Mouse (Mus musculus): Measurements from ENCODE around the gene Dchs1. TPM values are rescaled to one million over a fixed set of nuclear protein-coding genes. Genes with fewer than 3 reads are reported as not detected.

The Dchs1 gene
- polyA plus RNA-seq, 1 experiment from 2014 or later, result 27.3 TPM

DNA sequence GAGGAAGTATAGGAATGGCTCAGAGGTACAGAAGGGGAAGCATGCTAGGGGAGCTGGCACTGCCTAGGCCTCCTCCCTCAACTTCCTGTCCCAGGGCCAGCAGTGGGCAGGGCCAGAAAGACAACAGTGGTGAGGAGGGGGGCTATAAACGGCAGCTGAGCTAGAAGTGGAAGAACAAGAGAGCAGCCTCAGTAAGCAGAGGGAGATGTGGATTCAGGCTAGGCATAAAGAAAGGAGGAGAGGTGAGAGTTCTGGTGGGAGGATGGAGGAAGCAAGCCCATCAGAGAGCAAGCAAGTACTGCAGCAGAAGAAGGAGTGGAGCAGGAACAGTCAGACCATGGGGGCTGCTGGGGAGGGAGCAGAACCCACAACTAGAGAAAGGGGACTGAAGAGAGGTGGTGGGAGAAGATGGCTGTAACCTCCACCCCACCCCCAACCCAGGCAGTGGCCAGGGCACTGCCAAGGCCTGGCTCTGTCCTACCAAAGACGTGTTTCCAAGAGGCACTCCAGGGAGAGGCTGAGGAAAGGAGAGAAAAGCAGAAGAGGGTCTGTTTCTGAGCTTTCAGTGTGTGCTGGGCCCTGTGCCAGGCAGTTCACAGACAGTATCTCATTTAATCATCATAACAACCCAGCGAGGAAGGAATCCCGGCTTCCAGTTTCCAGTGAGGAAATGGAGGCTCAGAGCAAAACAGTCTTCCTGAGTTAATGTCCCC lies 8.7 kb downstream of the Dchs1 start:
- peaks cover 54% of the 10 kb centered on the region for H3K4me1 ChIP-seq
- H3K27me3 ChIP-seq, result no peaks in the 10 kb centered on the region
- H3K4me2 ChIP-seq (replicated peaks), result peak overlapping the region; percentile 65
- H3K27ac ChIP-seq, result peak overlapping the region; percentile 99
- ATAC-seq (ENCODE audit: insufficient number of reproducible peaks, insufficient read depth, low FRiP score, low TSS enrichment), result peak; percentile 90
- peak overlapping the region; percentile 49 for H3K9ac ChIP-seq
- peaks cover 49% of the 10 kb centered on the region for H3K36me3 ChIP-seq
- H3K4me3 ChIP-seq, result peak overlapping the region; percentile 40
- 10% methylated on average over 4 of the region's 4 CpGs for WGBS
- no peaks in the 10 kb centered on the region for H3K9me3 ChIP-seq

GRCm38 (mm10) chr7:105777797-105778552 lies 9.5 kb downstream of the Dchs1 start:
- ATAC-seq (ENCODE audit: insufficient number of reproducible peaks, insufficient read depth, low FRiP score, low TSS enrichment), result peak; percentile 91
- WGBS, result 31% methylated on average over 13 of the region's 13 CpGs
- H3K36me3 ChIP-seq, result peaks cover 47% of the 10 kb centered on the region
- peak overlapping the region; percentile 40 for H3K4me3 ChIP-seq
- H3K27me3 ChIP-seq, result no peaks in the 10 kb centered on the region
- H3K4me2 ChIP-seq (replicated peaks), result peak overlapping the region; percentile 65
- H3K9me3 ChIP-seq, result no peaks in the 10 kb centered on the region
- peak overlapping the region; percentile 53 for H3K9ac ChIP-seq
- peak overlapping the region; percentile 99 for H3K27ac ChIP-seq
- H3K4me1 ChIP-seq, result peaks cover 47% of the 10 kb centered on the region

DNA sequence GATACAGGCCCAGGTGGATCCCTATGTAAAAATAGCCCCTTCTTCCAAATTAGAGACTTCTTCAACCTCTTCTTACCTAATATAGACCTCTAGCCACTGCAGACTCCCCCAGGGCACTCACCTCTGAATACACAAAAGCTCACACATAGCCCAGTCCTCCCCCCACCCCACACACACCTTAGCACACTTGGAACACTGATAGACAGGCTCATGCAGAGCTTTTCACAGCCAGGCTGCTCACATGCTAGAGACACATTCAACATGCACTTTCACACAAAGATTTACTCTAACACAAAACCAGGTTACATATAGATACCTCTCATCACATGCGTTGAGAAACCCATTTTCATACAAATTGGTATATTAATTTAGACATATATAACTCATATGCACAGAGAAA lies 10.1 kb downstream of the Dchs1 start:
- Histone ChIP-seq H3K4me1 (peaks cover 45% of the 10 kb centered on the region), H3K36me3 (peaks cover 47% of the 10 kb centered on the region), H3K27ac (peak overlapping the region; percentile 99), H3K4me3 (peak overlapping the region; percentile 40), H3K9me3 (no peaks in the 10 kb centered on the region), H3K27me3 (no peaks in the 10 kb centered on the region), H3K9ac (peak overlapping the region; percentile 53; the same call in 1 of the 2 replicates), H3K4me2 (replicated peaks) (peak overlapping the region; percentile 65)
- no peak for ATAC-seq (ENCODE audit: insufficient number of reproducible peaks, insufficient read depth, low FRiP score, low TSS enrichment)
- WGBS, result 72% methylated on average over 1 of the region's 1 CpGs

DNA sequence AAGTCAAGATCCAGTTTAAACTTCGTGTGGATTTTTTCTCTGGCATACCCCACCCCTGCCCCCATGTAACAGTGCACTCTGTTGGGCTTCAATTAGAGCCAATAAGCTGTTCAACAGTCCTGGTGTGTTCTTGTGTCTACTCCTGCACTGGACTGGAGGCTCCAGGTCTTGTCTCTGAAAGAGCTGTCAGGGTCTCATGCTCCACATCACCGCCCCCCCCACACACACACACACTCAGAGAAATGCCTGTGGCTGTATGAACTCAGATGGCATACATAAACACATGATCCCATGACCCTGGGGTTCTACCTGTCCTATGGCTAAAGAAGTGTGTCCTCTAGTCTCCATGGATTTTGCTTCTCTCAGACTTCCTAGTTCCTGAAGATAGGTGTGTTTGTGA lies 11.4 kb downstream of the Dchs1 start:
- no peaks in the 10 kb centered on the region for H3K9me3 ChIP-seq
- peaks cover 48% of the 10 kb centered on the region for H3K36me3 ChIP-seq
- H3K27ac ChIP-seq, result no peak overlapping the region
- H3K4me1 ChIP-seq, result peaks cover 45% of the 10 kb centered on the region
- no peak overlapping the region for H3K4me2 ChIP-seq (replicated peaks)
- no peaks in the 10 kb centered on the region for H3K27me3 ChIP-seq
- H3K4me3 ChIP-seq, result no peak overlapping the region
- no peak for ATAC-seq (ENCODE audit: insufficient number of reproducible peaks, insufficient read depth, low FRiP score, low TSS enrichment)
- H3K9ac ChIP-seq, result no peak overlapping the region
- 80% methylated on average over 2 of the region's 2 CpGs for WGBS

DNA sequence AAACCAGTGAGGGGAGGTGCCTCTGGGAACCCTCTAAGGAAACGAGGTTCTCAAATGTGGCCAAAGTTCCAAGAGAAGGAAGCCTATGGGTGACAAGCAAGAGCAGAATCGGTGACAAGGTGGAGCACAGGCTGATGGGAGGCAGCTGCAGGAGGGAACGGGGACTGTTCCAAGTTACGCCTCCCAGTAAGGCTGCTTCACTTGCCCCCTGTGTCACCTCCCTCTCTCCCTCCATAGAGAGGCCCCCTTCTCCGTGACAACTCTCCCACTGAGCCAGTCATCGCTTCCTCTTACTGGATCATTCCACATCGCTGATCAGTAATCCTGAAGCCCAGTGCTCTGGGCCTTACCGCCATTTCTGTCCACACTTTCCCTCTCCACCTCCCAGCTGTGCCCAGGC lies 12.8 kb downstream of the Dchs1 start:
- Histone ChIP-seq H3K4me1 (peaks cover 44% of the 10 kb centered on the region), H3K4me2 (replicated peaks) (no peak overlapping the region), H3K27ac (no peak overlapping the region), H3K4me3 (no peak overlapping the region), H3K9me3 (no peaks in the 10 kb centered on the region), H3K36me3 (peaks cover 46% of the 10 kb centered on the region), H3K9ac (no peak overlapping the region), H3K27me3 (no peaks in the 10 kb centered on the region)
- WGBS, result 58% methylated on average over 8 of the region's 8 CpGs
- ATAC-seq (ENCODE audit: insufficient number of reproducible peaks, insufficient read depth, low FRiP score, low TSS enrichment), result no peak

DNA sequence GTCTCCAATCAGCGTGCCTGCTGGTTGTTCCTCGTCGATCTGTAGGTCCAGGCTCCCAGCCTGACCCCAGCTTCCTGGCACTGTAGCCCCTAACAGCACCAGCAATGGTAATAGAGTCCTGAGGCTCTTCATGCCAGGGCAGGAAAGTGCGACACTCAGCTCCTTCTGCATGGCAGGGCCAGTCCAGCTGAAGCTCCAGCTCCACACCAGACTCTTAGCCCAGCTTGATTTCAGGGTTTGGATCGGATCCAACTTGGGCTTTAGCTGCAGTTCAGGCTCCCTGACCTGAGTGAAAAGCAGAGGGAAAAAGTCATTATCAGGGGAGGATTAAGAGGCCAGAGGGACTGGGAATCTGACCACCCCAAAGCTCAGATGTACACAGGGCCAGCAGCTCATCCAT lies 14.4 kb downstream of the Dchs1 start:
- Histone ChIP-seq H3K4me3 (no peak overlapping the region), H3K9ac (no peak overlapping the region), H3K4me2 (replicated peaks) (no peak overlapping the region), H3K27ac (no peak overlapping the region), H3K9me3 (no peaks in the 10 kb centered on the region), H3K4me1 (peaks cover 38% of the 10 kb centered on the region), H3K27me3 (no peaks in the 10 kb centered on the region), H3K36me3 (peaks cover 49% of the 10 kb centered on the region)
- ATAC-seq (ENCODE audit: insufficient number of reproducible peaks, insufficient read depth, low FRiP score, low TSS enrichment), result no peak
- 84% methylated on average over 5 of the region's 5 CpGs for WGBS

DNA sequence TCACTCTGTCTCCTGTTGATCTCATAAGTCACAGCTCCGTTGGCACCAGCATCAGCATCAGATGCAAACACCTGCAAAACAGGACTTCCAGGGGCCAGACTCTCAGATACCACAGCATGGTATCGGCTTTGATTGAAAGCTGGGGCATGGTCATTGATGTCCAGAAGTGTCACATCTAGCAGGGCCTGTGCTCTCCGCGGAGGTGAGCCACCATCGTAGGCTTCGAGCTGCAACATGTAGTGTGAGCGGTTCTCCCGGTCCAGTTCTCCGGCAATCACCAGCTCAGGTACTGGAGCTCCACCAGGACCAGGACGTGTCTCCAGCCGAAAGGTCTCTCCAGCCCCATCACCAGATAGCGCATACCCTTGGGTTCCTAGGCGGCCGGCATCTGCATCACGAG lies 15.1 kb downstream of the Dchs1 start:
- Histone ChIP-seq H3K27ac (no peak overlapping the region), H3K27me3 (no peaks in the 10 kb centered on the region), H3K4me3 (no peak overlapping the region), H3K36me3 (peaks cover 55% of the 10 kb centered on the region), H3K9ac (no peak overlapping the region), H3K4me2 (replicated peaks) (no peak overlapping the region), H3K9me3 (no peaks in the 10 kb centered on the region), H3K4me1 (peaks cover 38% of the 10 kb centered on the region)
- no peak for ATAC-seq (ENCODE audit: insufficient number of reproducible peaks, insufficient read depth, low FRiP score, low TSS enrichment)
- WGBS, result 95% methylated on average over 15 of the region's 15 CpGs

GRCm38 (mm10) chr7:105769959-105770358 lies 17.5 kb downstream of the Dchs1 start:
- Histone ChIP-seq H3K9me3 (no peaks in the 10 kb centered on the region), H3K27ac (no peak overlapping the region), H3K4me2 (replicated peaks) (no peak overlapping the region), H3K36me3 (peaks cover 61% of the 10 kb centered on the region), H3K4me3 (no peak overlapping the region), H3K9ac (no peak overlapping the region), H3K4me1 (peaks cover 19% of the 10 kb centered on the region), H3K27me3 (no peaks in the 10 kb centered on the region)
- no peak for ATAC-seq (ENCODE audit: insufficient number of reproducible peaks, insufficient read depth, low FRiP score, low TSS enrichment)
- WGBS, result 97% methylated on average over 3 of the region's 3 CpGs

DNA sequence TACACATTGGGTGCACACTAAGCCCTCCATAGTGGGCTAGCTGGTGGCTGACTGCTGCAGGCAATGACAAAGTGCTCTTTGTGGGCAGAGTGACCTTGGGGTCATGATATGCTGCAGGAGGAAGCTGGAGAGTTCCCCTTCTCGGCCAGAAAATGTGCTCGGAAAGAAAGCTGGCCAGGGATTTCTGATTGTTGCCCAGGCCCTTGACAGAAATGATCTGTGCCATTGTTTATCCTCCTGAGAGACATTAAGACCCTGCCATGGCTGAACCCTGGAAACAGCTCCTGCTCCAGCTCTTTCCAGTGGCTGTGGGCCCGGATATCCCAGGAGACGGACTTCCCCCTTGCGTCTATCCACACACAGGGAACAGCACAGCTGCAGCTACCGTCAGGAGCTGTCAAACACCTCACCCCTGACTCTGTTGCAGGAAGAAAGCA lies 19.7 kb downstream of the Dchs1 start:
- no peak for ATAC-seq (ENCODE audit: insufficient number of reproducible peaks, insufficient read depth, low FRiP score, low TSS enrichment)
- H3K27me3 ChIP-seq, result no peaks in the 10 kb centered on the region; the same call in 1 of the 2 replicates
- H3K4me3 ChIP-seq, result no peak overlapping the region
- no peak overlapping the region for H3K9ac ChIP-seq
- no peak overlapping the region for H3K4me2 ChIP-seq (replicated peaks)
- H3K36me3 ChIP-seq, result peaks cover 79% of the 10 kb centered on the region
- H3K27ac ChIP-seq, result 0 out of 2 replicates have a peak overlapping the region, but pooled peaks have one; percentile 64
- H3K4me1 ChIP-seq, result peaks cover 19% of the 10 kb centered on the region
- H3K9me3 ChIP-seq, result no peaks in the 10 kb centered on the region
- WGBS, result 14% methylated on average over 6 of the region's 6 CpGs

DNA sequence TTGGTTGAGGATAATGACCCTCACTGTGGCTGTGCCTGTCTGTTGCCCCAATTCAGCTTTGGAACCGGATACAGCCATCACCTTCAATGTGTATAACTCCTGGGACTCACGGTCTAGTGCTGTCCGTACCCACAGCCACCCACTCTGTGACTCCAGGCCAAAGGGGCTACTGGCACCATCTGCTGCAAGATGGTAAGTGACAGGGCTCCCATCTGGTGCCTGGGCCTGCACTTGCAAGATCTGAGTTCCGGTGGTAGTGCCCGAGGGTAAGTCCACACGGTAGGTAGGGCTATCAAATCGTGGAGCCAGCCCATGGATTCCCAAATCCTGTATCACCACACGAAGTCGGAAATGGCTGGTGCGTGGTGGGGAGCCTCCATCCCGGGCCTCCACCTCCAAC lies 23.1 kb downstream of the Dchs1 start:
- ATAC-seq (ENCODE audit: insufficient number of reproducible peaks, insufficient read depth, low FRiP score, low TSS enrichment), result no peak
- whole genome bisulfite sequencing, result 86% methylated on average over 11 of the region's 11 CpGs
- Histone ChIP-seq H3K27ac (no peak overlapping the region), H3K27me3 (no peaks in the 10 kb centered on the region; the same call in 1 of the 2 replicates), H3K36me3 (peaks cover 70% of the 10 kb centered on the region), H3K4me3 (no peak overlapping the region), H3K9ac (no peak overlapping the region), H3K4me2 (replicated peaks) (no peak overlapping the region), H3K4me1 (peaks cover 19% of the 10 kb centered on the region), H3K9me3 (no peaks in the 10 kb centered on the region)

GRCm38 (mm10) chr7:105762517-105763270 lies 24.8 kb downstream of the Dchs1 start:
- Histone ChIP-seq H3K27ac (no peak overlapping the region), H3K4me3 (no peak overlapping the region), H3K9me3 (no peaks in the 10 kb centered on the region), H3K9ac (no peak overlapping the region), H3K36me3 (peaks cover 82% of the 10 kb centered on the region), H3K4me1 (peaks cover 6% of the 10 kb centered on the region), H3K4me2 (replicated peaks) (peak overlapping the region; percentile 6; the same call in 1 of the 2 replicates), H3K27me3 (no peaks in the 10 kb centered on the region; the same call in 1 of the 2 replicates)
- WGBS, result 32% methylated on average over 55 of the region's 55 CpGs
- ATAC-seq (ENCODE audit: insufficient number of reproducible peaks, insufficient read depth, low FRiP score, low TSS enrichment), result 0 out of 2 replicates have a peak, but pooled peaks have one; percentile 47
